8 mouse cellular contexts compared by ENCODE assay signal in the genomic region with DNA sequence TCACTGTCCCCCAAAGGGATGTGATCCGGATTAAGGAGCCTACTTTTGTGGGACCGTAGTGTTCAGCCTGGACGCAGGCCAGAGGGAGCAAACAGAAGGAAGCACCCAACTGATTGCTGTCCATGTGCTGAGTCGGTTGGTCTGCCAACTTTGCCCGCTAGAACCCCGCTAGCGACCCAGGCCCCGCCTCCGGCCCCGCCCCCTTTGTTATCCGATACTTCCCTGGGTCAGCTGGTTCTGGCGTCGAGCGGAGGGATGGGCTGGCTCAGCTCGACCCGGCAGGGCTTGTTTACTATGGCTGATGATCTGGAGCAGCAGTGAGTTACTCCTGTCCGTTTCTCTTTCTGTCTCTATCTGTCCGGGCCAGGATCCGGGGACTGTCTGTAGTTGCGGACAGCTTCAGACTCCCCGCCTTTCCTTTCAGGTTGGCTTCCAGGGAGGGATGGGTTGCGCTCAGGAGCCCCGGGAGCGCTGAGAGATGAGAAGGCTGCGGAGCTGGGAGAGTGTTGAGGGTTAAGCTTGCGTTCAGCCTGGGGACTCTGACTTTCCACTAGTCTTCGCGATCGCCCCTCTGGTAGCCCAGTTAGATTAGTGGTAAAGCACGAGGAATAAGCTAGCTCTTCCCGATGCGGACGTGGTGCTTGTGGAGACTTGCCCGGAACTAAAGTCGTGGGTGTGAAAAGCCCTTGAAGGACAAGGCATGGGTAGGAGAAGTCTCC. TPM values are rescaled to one million over a fixed set of nuclear protein-coding genes. Genes with fewer than 3 reads are reported as not detected.
A peak's percentile ranks its signal among the peaks of the same experiment; 100 is the strongest.
DNase-seq lines count a peak whose midpoint lies in the region; TF ChIP-seq lines count a peak whose summit lies in the region.

No protein-coding gene starts in this region.

- no peak for TF ChIP-seq CTCF in left cerebral cortex, adult 2 months (IDR thresholded peaks at IDR 0.05)

- H3K27ac ChIP-seq in left cerebral cortex, adult 2 months, result peak overlapping the region; percentile 42
- H3K27ac ChIP-seq in macrophage, result peak overlapping the region; percentile 62

- under 1% methylated on average over 35 of the region's 35 CpGs for WGBS in macrophage (ENCODE audit: missing documents)

- peak overlapping the region; percentile 72 for H3K4me3 ChIP-seq in left cerebral cortex, adult 2 months
- H3K4me3 ChIP-seq in macrophage (ENCODE audit: inconsistent target), result peak overlapping the region; percentile 94

- H3K79me2 ChIP-seq in macrophage (ENCODE audit: inconsistent target), result peaks cover 16% of the 10 kb centered on the region; the same call in 1 of the 2 replicates

- H3K36me3 ChIP-seq in macrophage (ENCODE audit: inconsistent target), result peaks cover 22% of the 10 kb centered on the region

- DNase-seq in adipocyte (ENCODE audit: low spot score), result peak; percentile 94
- peak; percentile 91 for DNase-seq in embryo, embryonic 10 days (ENCODE audit: low spot score)
- peak; percentile 91 to 93 for DNase-seq in gastrocnemius, adult 8-10 months (ENCODE audit: low spot score in 2 of 2)
- peak; percentile 70 for DNase-seq in hindlimb bud, embryonic 11.5 days (ENCODE audit: extremely low spot score, low read depth, low spot score)
- DNase-seq in left cerebral cortex, adult 2 months (ENCODE audit: extremely low spot score in 1 of 2, low spot score in 2 of 2), result peak; percentile 80 to 85
- DNase-seq in retina, postnatal 7 days (ENCODE audit: low read depth, low spot score), result peak; percentile 65
- peak; percentile 82 for DNase-seq in urinary bladder, adult 2 months (ENCODE audit: low spot score)

- intact Hi-C loops in left cerebral cortex, adult 2 months (cut with DNase I), result loop anchor here (2.0 kb wide), 1 partner anchor 102 kb away; a partner anchor contains a TSS

RNA-seq across cellular contexts. Expression of a gene that starts 5.2 kb away (rescaled TPM):
- 10 to 100 TPM; 16.0 to 21.9 (median 19.6) TPM for total RNA-seq in gastrocnemius, adult 8-10 months (2022)
- total RNA-seq in left cerebral cortex, adult 2 months (2021), result 10 to 100 TPM; 46.7 to 49.3 TPM
- 10 to 100 TPM in 19 of 26 experiments, 1 to 10 TPM in 7; 4.3 to 54.7 (median 14.8) TPM for total RNA-seq in macrophage (2018; cell fraction: chromatin; rRNA removed)
- total RNA-seq in macrophage (2018; cell fraction: cytosol; rRNA removed), result 100 to 1,000 TPM in 1 of 26 experiments, 10 to 100 TPM in 25; 37.7 to 103 (median 58.7) TPM
- 10 to 100 TPM; 11.8 to 65.0 (median 19.5) TPM for total RNA-seq in macrophage (2018; cell fraction: nucleus; rRNA removed)
- polyA plus RNA-seq in macrophage (2018), result 52.1 to 98.9 TPM (median 69.8 TPM) in 3 replicates
- polyA plus RNA-seq in urinary bladder, adult 2 months (2012; rRNA removed), result 38.1 and 62.8 TPM in 2 replicates

RNA-seq across cellular contexts. Expression of a gene that starts 5.3 kb away (rescaled TPM):
- 10 to 100 TPM; 66.1 to 73.7 (median 72.3) TPM for total RNA-seq in gastrocnemius, adult 8-10 months (2022)
- 100 to 1,000 TPM; 106 to 115 TPM for total RNA-seq in left cerebral cortex, adult 2 months (2021)
- total RNA-seq in macrophage (2018; cell fraction: chromatin; rRNA removed), result 10 to 100 TPM in 14 of 26 experiments, 1 to 10 TPM in 12; 5.0 to 28.0 (median 10.8) TPM
- 100 to 1,000 TPM in 10 of 26 experiments, 10 to 100 TPM in 16; 72.6 to 131 (median 93.0) TPM for total RNA-seq in macrophage (2018; cell fraction: cytosol; rRNA removed)
- 10 to 100 TPM; 20.3 to 63.6 (median 41.0) TPM for total RNA-seq in macrophage (2018; cell fraction: nucleus; rRNA removed)
- polyA plus RNA-seq in macrophage (2018), result 65.9 to 151 TPM (median 121 TPM) in 3 replicates
- 228 and 295 TPM in 2 replicates for polyA plus RNA-seq in urinary bladder, adult 2 months (2012; rRNA removed)

RNA-seq across cellular contexts. Expression of a gene that starts 25.6 kb away (rescaled TPM):
- total RNA-seq in gastrocnemius, adult 8-10 months (2022), result not detected
- not detected for total RNA-seq in left cerebral cortex, adult 2 months (2021)
- not detected for total RNA-seq in macrophage (2018; cell fraction: chromatin; rRNA removed)
- total RNA-seq in macrophage (2018; cell fraction: cytosol; rRNA removed), result not detected
- not detected for total RNA-seq in macrophage (2018; cell fraction: nucleus; rRNA removed)
- not detected in 3 replicates for polyA plus RNA-seq in macrophage (2018)
- not detected in 2 replicates for polyA plus RNA-seq in urinary bladder, adult 2 months (2012; rRNA removed)

Comparison
In these comparisons a context has a peak if more than half of its experiments do, and no peak if none do; other contexts are left out.
1. Peak in every context shown above with its lines: DNase-seq, H3K4me3 ChIP-seq and H3K27ac ChIP-seq.